Mouse (Mus musculus): ENCODE measurements around the gene Mrpl53. TPM values are rescaled to one million over a fixed set of nuclear protein-coding genes. Genes with fewer than 3 reads are reported as not detected.

Mrpl53 gene
- polyA plus RNA-seq, 1 experiment from 2014 or later, result 132 TPM

- Histone ChIP-seq H3K4me3 (peak within 1 kb of the TSS; percentile 76), H3K9ac (peak within 1 kb of the TSS; percentile 75), H3K36me3 (peaks cover 22% of the 10 kb centered on the region), H3K4me1 (peaks cover 16% of the 10 kb centered on the region; the same call in 1 of the 2 replicates), H3K4me2 (replicated peaks) (peak within 1 kb of the TSS; percentile 92), H3K27me3 (peaks cover 40% of the 10 kb centered on the region), H3K27ac (peak within 1 kb of the TSS; percentile 90), H3K9me3 (no peaks in the 10 kb centered on the region)
- ATAC-seq (ENCODE audit: insufficient number of reproducible peaks, insufficient read depth, low FRiP score, low TSS enrichment), result peak; percentile 85
- under 1% methylated on average over 54 of the region's 54 CpGs for WGBS
Measured at GRCm38 (mm10) chr6:83077630-83078323, 31.1 kb upstream of the Mrpl53 start, which contains the start of gene Pcgf1. Gene Pcgf1, plus strand, starts transcription at chr6:83077869.

DNA sequence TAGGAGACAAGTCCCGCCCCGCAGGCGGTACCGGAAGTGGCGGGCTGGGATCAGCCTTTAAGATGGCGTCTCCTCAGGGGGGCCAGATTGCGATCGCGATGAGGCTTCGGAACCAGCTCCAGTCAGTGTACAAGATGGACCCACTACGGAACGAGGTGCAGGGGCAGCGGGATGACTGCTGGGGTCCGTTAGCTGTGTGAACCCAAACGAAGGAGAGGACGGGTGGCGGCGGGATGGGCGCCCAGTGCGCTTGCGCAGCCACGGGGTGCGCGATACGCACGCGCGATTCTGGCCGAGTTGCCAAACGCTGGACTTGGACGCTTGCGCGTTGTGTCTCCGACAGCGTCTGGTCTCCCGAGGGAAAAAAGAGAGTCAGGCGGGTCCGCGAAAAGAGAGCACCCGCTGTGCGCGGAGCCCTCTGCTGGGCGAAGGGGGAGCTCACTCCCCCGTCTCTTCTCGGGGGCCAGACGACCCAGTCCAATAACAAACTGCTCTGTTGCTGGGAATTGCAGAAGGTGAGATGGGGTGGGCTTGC, 30.4 kb upstream of the Mrpl53 start:
- Histone ChIP-seq H3K4me2 (replicated peaks) (peak overlapping the region; percentile 92), H3K36me3 (peaks cover 22% of the 10 kb centered on the region), H3K4me3 (peak overlapping the region; percentile 76), H3K9me3 (no peaks in the 10 kb centered on the region), H3K9ac (peak overlapping the region; percentile 75), H3K27me3 (peaks cover 40% of the 10 kb centered on the region), H3K4me1 (peaks cover 18% of the 10 kb centered on the region), H3K27ac (peak overlapping the region; percentile 90)
- WGBS, result under 1% methylated on average over 46 of the region's 46 CpGs
- ATAC-seq (ENCODE audit: insufficient number of reproducible peaks, insufficient read depth, low FRiP score, low TSS enrichment), result peak; percentile 85

- H3K9me3 ChIP-seq, result no peaks in the 10 kb centered on the region
- peaks cover 31% of the 10 kb centered on the region for H3K4me1 ChIP-seq
- no peak overlapping the region for H3K27ac ChIP-seq
- peaks cover 22% of the 10 kb centered on the region for H3K36me3 ChIP-seq
- no peak overlapping the region for H3K9ac ChIP-seq
- peaks cover 41% of the 10 kb centered on the region for H3K27me3 ChIP-seq
- no peak for ATAC-seq (ENCODE audit: insufficient number of reproducible peaks, insufficient read depth, low FRiP score, low TSS enrichment)
- H3K4me2 ChIP-seq (replicated peaks), result no peak overlapping the region
- no peak overlapping the region for H3K4me3 ChIP-seq
- 92% methylated on average over 5 of the region's 5 CpGs for WGBS
Measured at GRCm38 (mm10) chr6:83080210-83080609, 28.6 kb upstream of the Mrpl53 start.

- no peak overlapping the region for H3K4me2 ChIP-seq (replicated peaks)
- no peak for ATAC-seq (ENCODE audit: insufficient number of reproducible peaks, insufficient read depth, low FRiP score, low TSS enrichment)
- peak overlapping the region; percentile 27; the same call in 1 of the 2 replicates for H3K9ac ChIP-seq
- no peaks in the 10 kb centered on the region for H3K9me3 ChIP-seq
- H3K27ac ChIP-seq, result no peak overlapping the region
- 0 out of 2 replicates have a peak overlapping the region, but pooled peaks have one; percentile 5 for H3K4me3 ChIP-seq
- peaks cover 22% of the 10 kb centered on the region for H3K36me3 ChIP-seq
- peaks cover 43% of the 10 kb centered on the region for H3K4me1 ChIP-seq
- peaks cover 67% of the 10 kb centered on the region for H3K27me3 ChIP-seq
- WGBS, result 12% methylated on average over 5 of the region's 5 CpGs
Measured at GRCm38 (mm10) chr6:83083497-83083896, 25.3 kb upstream of the Mrpl53 start.

GRCm38 (mm10) chr6:83084477-83084876, 24.4 kb upstream of the Mrpl53 start:
- Histone ChIP-seq H3K4me2 (replicated peaks) (no peak overlapping the region), H3K27ac (no peak overlapping the region), H3K4me1 (peaks cover 36% of the 10 kb centered on the region), H3K36me3 (peaks cover 22% of the 10 kb centered on the region), H3K27me3 (peaks cover 74% of the 10 kb centered on the region), H3K9ac (0 out of 2 replicates have a peak overlapping the region, but pooled peaks have one; percentile 7), H3K9me3 (no peaks in the 10 kb centered on the region), H3K4me3 (no peak overlapping the region)
- ATAC-seq (ENCODE audit: insufficient number of reproducible peaks, insufficient read depth, low FRiP score, low TSS enrichment), result no peak
- WGBS, result 4% methylated on average over 6 of the region's 6 CpGs

DNA sequence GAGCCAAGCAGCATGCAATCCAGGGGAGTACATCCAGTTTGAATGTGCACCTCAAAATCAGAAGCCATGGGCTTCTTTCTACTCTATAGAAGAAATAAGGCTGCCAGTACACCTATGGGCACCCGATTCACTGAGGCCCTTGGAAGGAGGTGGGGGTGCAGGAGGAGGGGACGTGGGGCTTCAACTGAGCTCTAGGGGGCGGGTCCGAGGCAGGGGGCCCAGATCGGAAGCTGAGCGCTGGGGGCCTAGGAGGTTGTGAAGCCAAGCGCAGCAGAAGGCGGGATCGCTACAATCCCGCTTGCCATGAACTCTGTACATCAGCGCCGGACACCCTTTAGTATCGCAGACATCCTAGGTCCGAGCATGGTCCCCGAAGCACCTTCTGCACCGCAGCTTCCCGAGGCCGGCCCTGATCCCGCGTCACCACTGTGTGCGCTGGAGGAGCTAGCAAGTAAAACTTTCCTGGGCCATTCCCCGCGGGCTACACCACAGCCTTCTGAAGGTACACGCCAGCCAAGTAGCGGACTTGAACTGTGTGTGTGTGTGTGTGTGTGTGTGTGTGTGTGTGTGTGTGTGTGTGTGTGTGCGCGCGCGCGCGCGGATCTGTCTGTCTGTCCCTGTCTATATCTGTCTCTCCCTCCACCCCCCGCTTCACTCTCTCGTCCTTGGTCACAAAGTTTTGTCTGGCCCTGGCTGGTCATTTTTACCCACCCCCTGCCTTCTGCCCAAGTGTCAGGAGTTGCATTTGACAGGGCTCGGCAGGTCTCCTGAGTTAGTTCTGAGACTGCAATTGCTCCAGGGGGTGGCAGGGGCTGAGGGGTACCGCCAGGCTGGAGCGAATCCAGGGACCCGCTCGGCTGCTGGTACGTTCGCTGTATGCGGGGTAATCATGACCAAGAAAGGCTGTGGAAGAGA, 22.5 kb upstream of the Mrpl53 start, which contains the start of gene Lbx2:
Lbx2 (plus strand) TSS at position 247 of the 915 bp plus-strand sequence.
- 5% methylated on average over 42 of the region's 42 CpGs for WGBS
- H3K4me2 ChIP-seq (replicated peaks), result peak within 1 kb of the TSS; percentile 40
- peaks cover 7% of the 10 kb centered on the region for H3K36me3 ChIP-seq
- H3K9ac ChIP-seq, result no peak within 1 kb of the TSS
- H3K4me3 ChIP-seq, result peak within 1 kb of the TSS; percentile 25
- H3K27ac ChIP-seq, result no peak within 1 kb of the TSS
- H3K27me3 ChIP-seq, result peaks cover 90% of the 10 kb centered on the region
- ATAC-seq (ENCODE audit: insufficient number of reproducible peaks, insufficient read depth, low FRiP score, low TSS enrichment), result no peak
- H3K9me3 ChIP-seq, result no peaks in the 10 kb centered on the region
- H3K4me1 ChIP-seq, result peaks cover 33% of the 10 kb centered on the region

DNA sequence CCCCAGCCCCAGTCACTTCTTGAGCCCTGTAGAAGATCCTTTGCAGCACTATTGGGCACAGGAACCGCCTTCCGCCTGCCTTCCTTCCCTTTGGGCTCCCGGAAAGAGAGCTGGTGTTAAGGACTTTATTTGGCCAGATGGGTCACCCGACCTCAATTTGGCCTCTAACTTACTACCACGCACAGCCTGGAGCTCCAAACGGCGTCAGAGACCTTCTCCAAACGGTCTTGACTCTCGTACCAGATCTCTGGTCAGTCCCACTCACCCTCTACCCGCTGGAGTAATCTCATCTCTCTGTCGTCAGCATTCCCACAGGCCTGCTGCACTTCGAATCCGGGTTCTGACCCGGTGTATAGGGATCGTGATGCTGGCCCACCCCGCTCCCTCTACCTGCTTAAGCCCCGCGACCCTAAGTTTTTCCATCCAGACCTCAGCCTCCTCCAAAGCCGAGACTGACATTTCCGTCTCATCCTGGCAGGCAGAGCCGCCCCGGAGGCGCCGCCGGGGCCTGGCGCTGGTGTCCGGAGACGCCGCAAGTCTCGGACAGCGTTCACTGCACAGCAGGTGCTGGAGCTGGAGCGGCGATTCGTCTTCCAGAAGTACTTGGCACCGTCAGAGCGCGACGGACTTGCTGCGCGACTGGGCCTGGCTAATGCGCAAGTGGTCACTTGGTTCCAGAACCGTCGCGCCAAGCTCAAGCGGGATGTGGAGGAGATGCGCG, 21.5 kb upstream of the Mrpl53 start:
- peak overlapping the region; percentile 25 for H3K4me3 ChIP-seq
- H3K9me3 ChIP-seq, result no peaks in the 10 kb centered on the region
- no peaks in the 10 kb centered on the region for H3K36me3 ChIP-seq
- H3K4me1 ChIP-seq, result peaks cover 33% of the 10 kb centered on the region
- H3K4me2 ChIP-seq (replicated peaks), result peak overlapping the region; percentile 40
- ATAC-seq (ENCODE audit: insufficient number of reproducible peaks, insufficient read depth, low FRiP score, low TSS enrichment), result no peak
- H3K27me3 ChIP-seq, result peaks cover 86% of the 10 kb centered on the region
- WGBS, result 1% methylated on average over 47 of the region's 47 CpGs
- no peak overlapping the region for H3K9ac ChIP-seq
- no peak overlapping the region for H3K27ac ChIP-seq

GRCm38 (mm10) chr6:83087926-83088260, 20.9 kb upstream of the Mrpl53 start:
- ATAC-seq (ENCODE audit: insufficient number of reproducible peaks, insufficient read depth, low FRiP score, low TSS enrichment), result no peak
- H3K4me1 ChIP-seq, result peaks cover 33% of the 10 kb centered on the region
- H3K9me3 ChIP-seq, result no peaks in the 10 kb centered on the region
- H3K27ac ChIP-seq, result no peak overlapping the region
- H3K9ac ChIP-seq, result no peak overlapping the region
- no peaks in the 10 kb centered on the region for H3K36me3 ChIP-seq
- H3K27me3 ChIP-seq, result peaks cover 81% of the 10 kb centered on the region
- peak overlapping the region; percentile 25 for H3K4me3 ChIP-seq
- WGBS, result 5% methylated on average over 9 of the region's 9 CpGs
- H3K4me2 ChIP-seq (replicated peaks), result peak overlapping the region; percentile 40

DNA sequence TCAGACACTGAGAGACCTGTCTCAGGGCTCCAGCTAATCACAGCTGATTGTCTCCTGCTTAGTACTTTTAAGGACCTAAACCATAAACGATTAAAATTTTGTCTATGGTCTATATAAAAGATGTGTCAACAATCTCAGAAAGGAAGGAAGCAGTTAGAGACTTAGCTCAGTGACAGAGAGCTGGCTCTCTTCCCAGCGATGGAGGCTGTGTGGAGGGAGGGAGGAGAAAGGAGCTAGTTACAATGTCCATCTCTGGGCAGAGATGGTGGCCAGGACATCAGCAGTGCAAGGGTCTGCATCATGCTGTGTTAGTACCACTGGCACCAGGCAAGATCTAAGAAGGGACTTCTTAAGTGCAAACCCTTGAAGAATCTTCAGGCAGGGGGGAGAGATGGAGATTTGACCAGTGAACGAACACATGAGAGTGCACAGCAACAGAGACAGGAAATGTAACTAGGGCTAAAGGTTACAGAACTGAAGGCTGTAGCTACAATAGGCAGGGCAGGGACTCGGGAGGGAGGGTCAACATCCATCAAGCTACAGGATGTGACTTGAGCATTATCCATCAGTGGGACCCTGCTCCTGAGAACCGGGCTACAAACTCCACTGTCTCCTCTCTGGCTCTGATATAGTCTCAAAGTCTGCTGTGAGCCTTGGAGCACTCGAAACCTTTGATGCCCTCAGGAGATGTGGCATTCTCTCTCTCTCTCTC, 16.3 kb upstream of the Mrpl53 start:
- H3K4me2 ChIP-seq (replicated peaks), result no peak overlapping the region
- no peaks in the 10 kb centered on the region for H3K9me3 ChIP-seq
- H3K4me3 ChIP-seq, result no peak overlapping the region
- H3K36me3 ChIP-seq, result no peaks in the 10 kb centered on the region
- peaks cover 41% of the 10 kb centered on the region for H3K27me3 ChIP-seq
- H3K4me1 ChIP-seq, result peaks cover 5% of the 10 kb centered on the region; the same call in 1 of the 2 replicates
- no peak overlapping the region for H3K9ac ChIP-seq
- 37% methylated on average over 6 of the region's 6 CpGs for WGBS
- no peak overlapping the region for H3K27ac ChIP-seq
- ATAC-seq (ENCODE audit: insufficient number of reproducible peaks, insufficient read depth, low FRiP score, low TSS enrichment), result no peak

DNA sequence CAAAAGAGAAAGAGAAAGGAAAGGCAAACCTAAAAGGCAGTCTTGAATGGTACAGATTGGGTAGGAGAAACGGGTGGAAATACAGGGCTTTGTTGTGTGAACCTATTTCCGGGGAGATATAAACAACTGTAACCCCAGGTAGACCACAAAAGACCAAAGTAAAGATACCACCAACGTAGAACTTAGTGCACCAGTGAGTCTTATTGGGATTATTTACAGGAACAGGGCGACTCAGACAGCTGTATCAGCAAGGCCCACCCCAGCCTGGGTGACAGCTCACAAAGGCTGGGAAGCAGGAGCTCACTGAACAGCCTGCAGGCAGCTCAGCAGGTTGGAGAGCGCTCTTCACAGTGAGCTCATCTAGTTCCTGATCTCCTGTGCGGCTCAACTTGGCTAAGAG, 12.9 kb upstream of the Mrpl53 start:
- no peak overlapping the region for H3K9ac ChIP-seq
- H3K4me3 ChIP-seq, result no peak overlapping the region
- no peak for ATAC-seq (ENCODE audit: insufficient number of reproducible peaks, insufficient read depth, low FRiP score, low TSS enrichment)
- no peak overlapping the region for H3K27ac ChIP-seq
- H3K27me3 ChIP-seq, result peaks cover 11% of the 10 kb centered on the region
- WGBS, result 51% methylated on average over 6 of the region's 6 CpGs
- no peaks in the 10 kb centered on the region for H3K4me1 ChIP-seq
- H3K36me3 ChIP-seq, result no peaks in the 10 kb centered on the region
- no peak overlapping the region for H3K4me2 ChIP-seq (replicated peaks)
- no peaks in the 10 kb centered on the region for H3K9me3 ChIP-seq

Data from embryonic facial prominence, embryonic 12.5 days (tissue).